Mouse (Mus musculus) adrenal gland, postnatal 10 days (tissue): ENCODE data around the gene Gm16867. TPM values are rescaled to one million over a fixed set of nuclear protein-coding genes. Genes with fewer than 3 reads are reported as not detected.
"Not testable (repeated sequence)": the region's sequence is repeated elsewhere in the genome, so short reads cannot be mapped to it uniquely, and the experiment has no call there.

Experiments
- DNase-seq: peaks from one replicate; pipeline ENCODE4 v3.0.0; 2021; ENCODE audit warnings: mixed read lengths
- total RNA-seq, 2 experiments: library from RNA; stranded (reverse); gene quantifications; 2 replicates each; pipeline ENCODE4 v1.2.3; 2021

The Gm16867 gene
- total RNA-seq, 2 experiments from 2014 or later, result 5.6 to 7.1 TPM

- not testable (repeated sequence) for DNase-seq
These were observed 35.4 kb downstream of the Gm16867 start for GRCm38 (mm10) chr14:69467612-69468366.

DNA sequence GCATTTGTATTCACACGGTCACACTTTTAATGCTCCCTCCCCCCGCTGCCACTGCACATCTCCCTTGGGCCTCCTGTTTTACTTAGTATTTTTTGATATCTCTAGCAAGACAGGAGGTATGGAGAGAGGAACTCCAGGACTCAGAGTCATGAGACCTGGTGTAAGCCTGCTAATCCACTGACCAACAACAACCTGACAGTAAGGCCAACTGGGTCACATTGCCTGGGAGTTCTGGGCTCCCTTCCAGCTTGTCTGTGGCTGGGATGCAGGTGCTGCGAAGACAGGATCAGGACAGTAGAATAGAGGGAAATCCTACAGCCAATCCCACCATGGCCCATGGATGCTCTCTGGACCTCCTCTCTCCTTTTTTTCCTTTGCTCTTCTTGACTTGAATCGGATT is 38.7 kb downstream of the Gm16867 start:
- DNase-seq, result not testable (repeated sequence)

DNA sequence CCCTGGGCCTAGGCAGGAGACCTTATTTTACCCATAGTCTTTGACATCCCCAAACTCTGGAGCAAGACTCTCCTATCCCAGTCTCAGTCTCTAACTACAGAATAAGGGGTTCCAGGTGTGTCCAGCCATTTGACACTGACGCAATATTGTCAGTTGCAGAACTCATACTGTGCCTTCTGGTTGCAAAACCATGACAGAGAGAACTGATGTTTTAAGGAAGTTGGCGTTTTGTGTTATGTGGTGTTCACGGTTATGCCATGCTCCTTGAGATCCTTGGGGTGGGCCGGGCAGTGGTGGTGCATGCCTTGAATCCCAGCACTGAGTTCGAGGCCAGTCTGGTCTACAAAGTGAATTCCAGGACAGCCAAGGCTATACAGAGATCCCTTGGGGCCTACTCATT is 45.5 kb downstream of the Gm16867 start:
- DNase-seq, result not testable (repeated sequence)

DNA sequence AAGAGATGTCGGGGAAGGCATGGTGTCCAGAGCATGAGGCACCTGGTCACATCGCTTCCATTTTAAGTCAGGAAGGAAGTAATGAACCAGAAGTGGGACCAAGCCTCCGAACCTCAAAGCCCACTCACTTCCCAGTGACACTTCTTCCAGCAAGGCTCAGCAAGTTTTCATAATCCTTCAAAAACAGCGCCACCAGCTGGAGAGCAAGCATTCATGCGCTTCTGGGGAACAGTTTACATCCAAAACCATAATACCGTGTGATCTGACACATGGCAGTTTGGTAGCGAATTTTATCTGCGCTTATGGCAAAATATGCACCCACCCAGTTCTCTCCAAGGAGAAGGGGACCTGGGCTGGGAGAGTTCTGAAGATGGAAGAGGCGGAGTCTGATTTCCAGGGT is 48.5 kb downstream of the Gm16867 start:
- not testable (repeated sequence) for DNase-seq

DNA sequence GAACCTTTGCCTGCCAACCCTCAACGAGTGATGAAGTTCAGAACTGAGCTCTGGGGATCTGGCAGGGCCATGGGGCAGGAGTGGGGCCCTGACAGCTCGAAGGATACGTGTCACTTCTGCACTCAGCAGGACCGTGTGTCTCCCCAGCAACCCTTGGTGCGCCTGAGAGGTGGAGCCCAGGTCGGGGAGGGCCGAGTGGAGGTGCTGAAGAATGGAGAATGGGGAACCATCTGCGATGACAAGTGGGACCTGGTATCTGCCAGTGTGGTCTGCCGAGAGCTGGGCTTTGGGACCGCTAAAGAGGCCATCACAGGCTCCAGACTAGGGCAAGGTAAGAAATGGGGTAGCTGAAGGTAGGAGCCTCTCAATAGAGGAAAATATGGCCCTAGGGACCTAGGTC is 54.3 kb downstream of the Gm16867 start:
- not testable (repeated sequence) for DNase-seq

GRCm38 (mm10) chr14:69447006-69447405 is 56.2 kb downstream of the Gm16867 start:
- not testable (repeated sequence) for DNase-seq

- DNase-seq, result not testable (repeated sequence)
These were observed 60.0 kb downstream of the Gm16867 start for GRCm38 (mm10) chr14:69443092-69443692.

DNA sequence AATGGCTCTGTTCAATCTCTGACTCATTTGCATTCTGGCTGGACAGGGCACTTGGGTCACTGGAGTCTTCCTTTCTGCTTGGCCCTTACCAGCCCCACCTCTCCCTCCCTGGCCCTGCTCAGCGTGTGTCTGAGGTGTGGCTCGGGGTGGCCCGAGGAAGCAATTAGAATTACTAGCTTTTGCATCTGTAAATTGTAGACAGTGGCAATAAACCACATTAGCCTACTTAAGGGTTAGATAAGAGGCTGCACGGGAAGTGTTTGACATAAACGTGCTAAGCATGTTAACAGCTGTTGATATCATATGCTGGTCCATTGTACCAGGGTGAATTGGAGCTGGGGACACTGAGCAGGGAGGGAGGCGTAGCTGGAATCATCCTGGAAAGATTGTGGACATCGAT is 62.2 kb downstream of the Gm16867 start:
- DNase-seq, result not testable (repeated sequence)

DNA sequence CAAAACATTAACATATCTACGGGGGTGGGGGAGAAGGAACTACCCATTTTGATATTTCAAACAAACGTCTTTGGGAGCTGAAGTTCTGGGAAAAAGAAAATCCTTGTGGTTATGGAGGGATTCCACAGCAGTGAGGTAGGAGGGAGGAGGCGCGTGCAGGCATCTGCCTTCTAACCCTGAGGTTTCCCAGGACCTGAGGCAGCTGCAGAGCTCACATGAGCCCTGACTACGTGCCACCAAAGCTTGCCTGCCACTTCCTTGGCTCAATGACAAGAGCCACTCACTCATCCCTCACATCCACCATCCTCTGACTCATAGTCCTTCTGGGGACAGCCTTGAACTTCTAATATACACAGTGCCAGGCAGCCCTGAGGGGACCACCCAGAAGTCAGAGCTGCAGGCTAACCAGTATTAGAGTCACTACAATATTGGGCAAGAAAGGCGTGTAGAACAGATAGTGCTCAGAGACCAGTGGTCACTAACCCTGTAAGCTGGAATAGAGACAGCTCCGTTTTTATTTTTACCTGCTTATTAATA is 64.4 kb downstream of the Gm16867 start:
- DNase-seq, result not testable (repeated sequence)

GRCm38 (mm10) chr14:69421003-69421402 is 82.2 kb downstream of the Gm16867 start:
- DNase-seq, result not testable (repeated sequence)

DNA sequence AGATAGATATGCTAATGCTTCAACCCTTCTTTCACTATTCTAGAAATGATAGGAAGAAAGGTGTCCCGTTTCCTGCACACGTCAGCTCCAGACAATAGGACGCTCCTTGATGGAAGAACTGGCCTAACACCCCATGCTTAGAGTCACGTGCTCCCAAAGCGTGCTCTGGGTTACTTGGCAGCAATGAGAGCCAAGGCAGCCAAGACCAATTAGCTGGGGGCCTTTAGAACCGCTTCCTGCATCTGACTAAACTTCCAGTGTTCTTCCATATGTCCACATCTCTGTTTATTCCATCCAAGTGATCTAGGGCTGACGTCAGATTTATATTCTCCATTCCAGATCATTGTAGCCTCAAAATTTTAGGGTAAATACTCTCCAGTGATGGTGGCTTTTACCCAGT is 85.6 kb downstream of the Gm16867 start:
- not testable (repeated sequence) for DNase-seq

Other genes with a start within 250 kb of the Gm16867 start
- not detected for gene Synb, start 209.1 kb downstream of the Gm16867 start, total RNA-seq
- not detected for gene Gm27179, start 9.2 kb upstream of the Gm16867 start, total RNA-seq
- 10 to 100 TPM; 62.8 to 92.8 TPM for gene Entpd4b, start 52.1 kb upstream of the Gm16867 start, total RNA-seq